Mouse (Mus musculus) cerebellum, adult 11-12 months (tissue): Measurements from ENCODE around the gene Tnpo3.

Experiments used
- DNase-seq: peaks from one replicate; pipeline ENCODE4 v3.0.0; 2022

Gene Tnpo3

GRCm38 (mm10) chr6:29527361-29528164 lies 82.1 kb downstream of the Tnpo3 start:
- no peak for DNase-seq

GRCm38 (mm10) chr6:29526281-29527251 lies 83.1 kb downstream of the Tnpo3 start, which contains the start of gene Irf5:
Gene Irf5, plus strand, starts transcription at chr6:29526625.
- no peak for DNase-seq

GRCm38 (mm10) chr6:29525256-29525655 lies 84.4 kb downstream of the Tnpo3 start:
- no peak for DNase-seq

GRCm38 (mm10) chr6:29524034-29524489 lies 85.6 kb downstream of the Tnpo3 start:
- no peak for DNase-seq

GRCm38 (mm10) chr6:29523301-29524033 lies 86.2 kb downstream of the Tnpo3 start:
- DNase-seq: no peak

- DNase-seq: no peak
Observed at GRCm38 (mm10) chr6:29522626-29523300, 86.9 kb downstream of the Tnpo3 start.

- no peak for DNase-seq
Observed at GRCm38 (mm10) chr6:29517139-29517538, 92.5 kb downstream of the Tnpo3 start.

GRCm38 (mm10) chr6:29513284-29513683 lies 96.4 kb downstream of the Tnpo3 start:
- no peak for DNase-seq

- DNase-seq: no peak
Observed at GRCm38 (mm10) chr6:29509086-29509485, 100.6 kb downstream of the Tnpo3 start.

GRCm38 (mm10) chr6:29507447-29508309 lies 102.0 kb downstream of the Tnpo3 start, which contains the start of gene Kcp:
Gene Kcp, minus strand, starts transcription at chr6:29507952.
- no peak for DNase-seq

- DNase-seq: no peak
Observed at GRCm38 (mm10) chr6:29506834-29507233, 102.9 kb downstream of the Tnpo3 start.

- no peak for DNase-seq
Observed at GRCm38 (mm10) chr6:29505493-29505892, 104.2 kb downstream of the Tnpo3 start.

GRCm38 (mm10) chr6:29501599-29501998 lies 108.1 kb downstream of the Tnpo3 start:
- DNase-seq: no peak

GRCm38 (mm10) chr6:29500810-29501209 lies 108.9 kb downstream of the Tnpo3 start:
- DNase-seq: no peak

GRCm38 (mm10) chr6:29500177-29500576 lies 109.5 kb downstream of the Tnpo3 start:
- DNase-seq: no peak

- no peak for DNase-seq
Observed at GRCm38 (mm10) chr6:29497791-29498190, 111.9 kb downstream of the Tnpo3 start.

- DNase-seq: no peak
Observed at GRCm38 (mm10) chr6:29496270-29496669, 113.4 kb downstream of the Tnpo3 start.

GRCm38 (mm10) chr6:29494101-29494500 lies 115.6 kb downstream of the Tnpo3 start:
- no peak for DNase-seq
